In genomic region chr5:111422058-111422800, GRCm38 (mm10) we compare ENCODE assay signal across 9 mouse cellular contexts. TPM values are rescaled to one million over a fixed set of nuclear protein-coding genes. Genes with fewer than 3 reads are reported as not detected.
DNase-seq lines count a peak whose midpoint lies in the region; ATAC-seq lines count a peak whose summit lies in the region.
"Had no signal": no experiment of that assay in that cellular context is flagged by ENCODE, and none has a peak within 500 bp of the region (broad histone marks: within the 10 kb centered on the region; RNA-seq: fewer than 3 reads in every experiment).

No protein-coding gene starts in this region.

- H3K27ac ChIP-seq in kidney, embryonic 16.5 days (ENCODE audit: low read length) = no peak overlapping the region
- H3K27ac ChIP-seq in embryonic facial prominence, embryonic 14.5 days (replicated peaks; ENCODE audit: low read depth, low read length) = peak overlapping the region; percentile 16; the same call in 1 of the 2 replicates
- peak overlapping the region; percentile 96 for H3K27ac ChIP-seq in hindbrain, embryonic 13.5 days
- H3K27ac ChIP-seq in midbrain, embryonic 15.5 days = peak overlapping the region; percentile 94

- H3K4me3 ChIP-seq in kidney, embryonic 16.5 days (ENCODE audit: low read length) = no peak overlapping the region
- peak overlapping the region; percentile 94 for H3K4me3 ChIP-seq in embryonic facial prominence, embryonic 14.5 days (ENCODE audit: low read depth, low read length)
- H3K4me3 ChIP-seq in hindbrain, embryonic 13.5 days = peak overlapping the region; percentile 93
- peak overlapping the region; percentile 85 for H3K4me3 ChIP-seq in midbrain, embryonic 15.5 days
- H3K4me3 ChIP-seq: erythroblast, embryonic 14.5 days had no signal

- no peaks in the 10 kb centered on the region for H3K9me3 ChIP-seq in kidney, embryonic 16.5 days (ENCODE audit: low read length)
- no peaks in the 10 kb centered on the region for H3K9me3 ChIP-seq in embryonic facial prominence, embryonic 14.5 days (ENCODE audit: control insufficient read depth, low read length)
- H3K9me3 ChIP-seq in hindbrain, embryonic 13.5 days = no peaks in the 10 kb centered on the region
- H3K9me3 ChIP-seq in midbrain, embryonic 15.5 days = no peaks in the 10 kb centered on the region

- DNase-seq in kidney, postnatal 4 days = no peak
- DNase-seq in embryonic facial prominence, embryonic 14.5 days (ENCODE audit: low spot score) = no peak
- no peak for DNase-seq in spleen, adult 18-20 months
- DNase-seq in kidney, postnatal 10 days = no peak
- no peak for DNase-seq in embryo, embryonic 10.5 days (ENCODE audit: low spot score)

- no peak for ATAC-seq in kidney, embryonic 16.5 days (ENCODE audit: low FRiP score, low TSS enrichment)
- no peak for ATAC-seq in embryonic facial prominence, embryonic 14.5 days (ENCODE audit: low read depth)
- ATAC-seq in hindbrain, embryonic 13.5 days (ENCODE audit: low FRiP score) = no peak
- no peak for ATAC-seq in midbrain, embryonic 15.5 days (replicated peaks)

- 79% methylated on average over 8 of the region's 8 CpGs for WGBS in kidney, embryonic 16.5 days
- WGBS in embryonic facial prominence, embryonic 14.5 days = 40% methylated on average over 8 of the region's 8 CpGs
- 18% methylated on average over 8 of the region's 8 CpGs for WGBS in hindbrain, embryonic 13.5 days
- 18% methylated on average over 8 of the region's 8 CpGs for WGBS in midbrain, embryonic 15.5 days

- no peaks in the 10 kb centered on the region for H3K36me3 ChIP-seq in kidney, embryonic 16.5 days (ENCODE audit: insufficient read depth, low read length)
- H3K36me3 ChIP-seq in embryonic facial prominence, embryonic 14.5 days (ENCODE audit: control insufficient read depth, insufficient read depth, low read length) = peaks cover 73% of the 10 kb centered on the region
- H3K36me3 ChIP-seq in hindbrain, embryonic 13.5 days = peaks cover 36% of the 10 kb centered on the region
- no peaks in the 10 kb centered on the region for H3K36me3 ChIP-seq in midbrain, embryonic 15.5 days (replicated peaks)

- peaks cover 72% of the 10 kb centered on the region for H3K27me3 ChIP-seq in kidney, embryonic 16.5 days (ENCODE audit: insufficient read depth, low read length)
- H3K27me3 ChIP-seq in embryonic facial prominence, embryonic 14.5 days (replicated peaks; ENCODE audit: control insufficient read depth, insufficient read depth, low read length) = no peaks in the 10 kb centered on the region
- no peaks in the 10 kb centered on the region for H3K27me3 ChIP-seq in hindbrain, embryonic 13.5 days
- no peaks in the 10 kb centered on the region for H3K27me3 ChIP-seq in midbrain, embryonic 15.5 days (replicated peaks)

- H3K9ac ChIP-seq in kidney, embryonic 16.5 days (replicated peaks; ENCODE audit: low read length) = 0 out of 2 replicates have a peak overlapping the region, but pooled peaks have one; percentile 9
- H3K9ac ChIP-seq in embryonic facial prominence, embryonic 14.5 days (ENCODE audit: low read depth, low read length) = peak overlapping the region; percentile 98
- H3K9ac ChIP-seq in hindbrain, embryonic 13.5 days = peak overlapping the region; percentile 100
- peak overlapping the region; percentile 87 for H3K9ac ChIP-seq in midbrain, embryonic 15.5 days

- peaks cover 59% of the 10 kb centered on the region for H3K4me1 ChIP-seq in kidney, embryonic 16.5 days (ENCODE audit: insufficient read depth, low read length)
- H3K4me1 ChIP-seq in embryonic facial prominence, embryonic 14.5 days (ENCODE audit: control insufficient read depth, insufficient read depth, low read length) = peaks cover 51% of the 10 kb centered on the region
- peaks cover 88% of the 10 kb centered on the region for H3K4me1 ChIP-seq in hindbrain, embryonic 13.5 days (replicated peaks)
- peaks cover 77% of the 10 kb centered on the region for H3K4me1 ChIP-seq in midbrain, embryonic 15.5 days

- H3K4me2 ChIP-seq in kidney, embryonic 16.5 days (replicated peaks; ENCODE audit: low read depth, low read length) = peak overlapping the region; percentile 32
- peak overlapping the region; percentile 97 for H3K4me2 ChIP-seq in embryonic facial prominence, embryonic 14.5 days (ENCODE audit: low read depth, low read length)
- peak overlapping the region; percentile 99 for H3K4me2 ChIP-seq in hindbrain, embryonic 13.5 days
- peak overlapping the region; percentile 78 for H3K4me2 ChIP-seq in midbrain, embryonic 15.5 days

RNA-seq across cellular contexts. Expression of gene Mn1, which starts 5.1 kb away (rescaled TPM):
- 6.9 and 7.2 TPM in 2 replicates for polyA plus RNA-seq in kidney, embryonic 16.5 days (2015; fragmentation: Nextera tagmentation; extraction: Ambion mirVana)
- polyA plus RNA-seq in embryonic facial prominence, embryonic 14.5 days (2014; fragmentation: Nextera tagmentation; extraction: Ambion mirVana) = 29.1 and 33.3 TPM in 2 replicates
- polyA plus RNA-seq in hindbrain, embryonic 13.5 days (2015; fragmentation: Nextera tagmentation; extraction: Ambion mirVana) = 46.7 and 49.2 TPM in 2 replicates
- polyA plus RNA-seq in midbrain, embryonic 15.5 days (2015; fragmentation: Nextera tagmentation; extraction: Ambion mirVana) = 60.1 and 64.8 TPM in 2 replicates

Comparison
In these comparisons a context has a peak if more than half of its experiments do, and no peak if none do; other contexts are left out.
1. H3K4me2 ChIP-seq: peak in every context shown above with its lines; median percentile 99 in hindbrain, embryonic 13.5 days; 97 in embryonic facial prominence, embryonic 14.5 days; 78 in midbrain, embryonic 15.5 days; 32 in kidney, embryonic 16.5 days.
2. H3K9ac ChIP-seq: peak in every context shown above with its lines; median percentile 100 in hindbrain, embryonic 13.5 days; 98 in embryonic facial prominence, embryonic 14.5 days; 87 in midbrain, embryonic 15.5 days; 9 in kidney, embryonic 16.5 days.